Mouse (Mus musculus) limb, embryonic 12.5 days (tissue): ENCODE data around the gene Txndc11. TPM values are rescaled to one million over a fixed set of nuclear protein-coding genes. Genes with fewer than 3 reads are reported as not detected.

Source experiments
- ATAC-seq: fragments of 200-750 bp; cut with Nextera tagmentation; 2 replicates; pipeline ENCODE4 v1.8.0; 2017; ENCODE audit warnings: low read depth, moderate TSS enrichment; ENCODE audit not compliant: insufficient number of reproducible peaks, insufficient read depth, low FRiP score, low TSS enrichment
- H3K27ac ChIP-seq: fragments of 300-500 bp; sonication (generic); 2 replicates; pipeline ENCODE4 v1.5.1; 2016; ENCODE audit warnings: mild to moderate bottlenecking, moderate library complexity
- H3K27me3 ChIP-seq: fragments of 300-500 bp; sonication (generic); 2 replicates; pipeline ENCODE4 v1.6.1; 2016; ENCODE audit warnings: mild to moderate bottlenecking, moderate library complexity
- H3K36me3 ChIP-seq: fragments of 300-500 bp; sonication (generic); 2 replicates; pipeline ENCODE4 v1.6.1; 2016; ENCODE audit warnings: mild to moderate bottlenecking, moderate library complexity
- H3K4me1 ChIP-seq: fragments of 300-500 bp; sonication (generic); replicated peaks from 2 replicates; pipeline ENCODE4 v1.6.1; 2016
- H3K4me2 ChIP-seq: fragments of 300-500 bp; sonication (generic); 2 replicates; pipeline ENCODE4 v1.6.1; 2016; ENCODE audit warnings: mild to moderate bottlenecking, moderate library complexity
- H3K4me3 ChIP-seq: fragments of 300-500 bp; sonication (generic); replicated peaks from 2 replicates; pipeline ENCODE4 v1.5.1; 2016; ENCODE audit warnings: mild to moderate bottlenecking
- H3K9ac ChIP-seq: fragments of 300-500 bp; sonication (generic); replicated peaks from 2 replicates; pipeline ENCODE4 v1.6.1; 2016; ENCODE audit warnings: mild to moderate bottlenecking, moderate library complexity
- H3K9me3 ChIP-seq: fragments of 300-500 bp; sonication (generic); 2 replicates; pipeline ENCODE4 v1.6.1; 2016; ENCODE audit warnings: mild to moderate bottlenecking, moderate library complexity
- WGBS: fragments of 180-500 bp; shearing (Covaris S2); methylation state at CpG from one replicate; pipeline ENCODE4 v1.1.7; 2016; 5-methylcytosine and 5-hydroxymethylcytosine counted together
- polyA plus RNA-seq: library from polyadenylated mRNA; unstranded; fragments of >200 nt; fragmentation: Nextera tagmentation; extraction: Ambion mirVana; gene quantifications from 2 replicates; pipeline ENCODE4 v1.2.1, GENCODE M21; 2016

Gene Txndc11
- polyA plus RNA-seq, 1 experiment from 2014 or later = 39.5 TPM

GRCm38 (mm10) chr16:11064341-11064740 is 70.1 kb downstream of the Txndc11 start:
- Histone ChIP-seq H3K9me3 (no peaks in the 10 kb centered on the region), H3K36me3 (peaks cover 8% of the 10 kb centered on the region; the same call in 1 of the 2 replicates), H3K27ac (no peak overlapping the region), H3K9ac (no peak overlapping the region), H3K4me3 (no peak overlapping the region), H3K4me2 (no peak overlapping the region), H3K4me1 (peaks cover 47% of the 10 kb centered on the region), H3K27me3 (no peaks in the 10 kb centered on the region)
- WGBS = 90% methylated on average over 4 of the region's 4 CpGs
- no peak for ATAC-seq

- no peaks in the 10 kb centered on the region for H3K27me3 ChIP-seq
- peaks cover 34% of the 10 kb centered on the region for H3K4me1 ChIP-seq
- no peak overlapping the region for H3K4me3 ChIP-seq
- H3K36me3 ChIP-seq = peaks cover under 1% of the 10 kb centered on the region; the same call in 1 of the 2 replicates
- no peaks in the 10 kb centered on the region for H3K9me3 ChIP-seq
- peak overlapping the region; percentile 5 for H3K9ac ChIP-seq
- H3K4me2 ChIP-seq = peak overlapping the region; percentile 19; the same call in 1 of the 2 replicates
- H3K27ac ChIP-seq = peak overlapping the region; percentile 84
- WGBS = 32% methylated on average over 13 of the region's 13 CpGs
- no peak for ATAC-seq
Measured at GRCm38 (mm10) chr16:11062794-11063721, 71.4 kb downstream of the Txndc11 start.

DNA sequence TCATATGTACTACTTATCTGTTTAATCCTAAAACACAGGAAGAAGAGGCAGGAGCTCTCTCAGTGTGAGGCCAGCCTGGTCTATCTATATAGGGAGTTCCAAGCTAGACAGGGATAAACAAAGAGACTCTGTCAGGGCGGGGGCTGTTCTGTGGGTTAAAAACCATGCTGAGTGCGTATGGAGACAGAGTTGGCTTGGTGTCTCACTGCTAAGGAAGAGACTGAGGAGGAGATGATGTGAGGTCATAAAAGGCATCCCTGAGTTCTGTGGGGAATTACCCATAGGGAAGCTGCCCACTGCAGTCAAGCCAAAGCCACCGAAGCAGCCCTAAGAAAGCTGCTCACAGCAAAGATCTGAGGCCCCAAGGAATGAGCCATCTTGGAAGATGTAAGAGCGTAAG is 73.8 kb downstream of the Txndc11 start, which contains the start of gene Snn:
TSS of gene Snn (plus strand) at position 301 of the 400 bp plus-strand sequence.
- no peak within 1 kb of the TSS for H3K4me3 ChIP-seq
- peaks cover 23% of the 10 kb centered on the region for H3K4me1 ChIP-seq
- no peak for ATAC-seq
- no peak within 1 kb of the TSS for H3K9ac ChIP-seq
- no peak within 1 kb of the TSS for H3K27ac ChIP-seq
- no peaks in the 10 kb centered on the region for H3K36me3 ChIP-seq
- no peaks in the 10 kb centered on the region for H3K27me3 ChIP-seq
- no peak within 1 kb of the TSS for H3K4me2 ChIP-seq
- WGBS = 78% methylated on average over 4 of the region's 4 CpGs
- H3K9me3 ChIP-seq = no peaks in the 10 kb centered on the region

GRCm38 (mm10) chr16:11055916-11056315 is 78.5 kb downstream of the Txndc11 start:
- Histone ChIP-seq H3K27ac (no peak overlapping the region), H3K9ac (no peak overlapping the region), H3K27me3 (no peaks in the 10 kb centered on the region), H3K4me1 (no peaks in the 10 kb centered on the region), H3K4me2 (no peak overlapping the region), H3K36me3 (no peaks in the 10 kb centered on the region), H3K9me3 (no peaks in the 10 kb centered on the region), H3K4me3 (no peak overlapping the region)
- ATAC-seq = no peak
- WGBS = 45% methylated on average over 5 of the region's 5 CpGs

- Histone ChIP-seq H3K9ac (no peak overlapping the region), H3K27ac (no peak overlapping the region), H3K36me3 (no peaks in the 10 kb centered on the region), H3K9me3 (no peaks in the 10 kb centered on the region), H3K4me2 (no peak overlapping the region), H3K27me3 (no peaks in the 10 kb centered on the region), H3K4me3 (no peak overlapping the region), H3K4me1 (no peaks in the 10 kb centered on the region)
- 90% methylated on average over 6 of the region's 6 CpGs for WGBS
- ATAC-seq = no peak
Measured at GRCm38 (mm10) chr16:11054871-11055270, 79.6 kb downstream of the Txndc11 start.

DNA sequence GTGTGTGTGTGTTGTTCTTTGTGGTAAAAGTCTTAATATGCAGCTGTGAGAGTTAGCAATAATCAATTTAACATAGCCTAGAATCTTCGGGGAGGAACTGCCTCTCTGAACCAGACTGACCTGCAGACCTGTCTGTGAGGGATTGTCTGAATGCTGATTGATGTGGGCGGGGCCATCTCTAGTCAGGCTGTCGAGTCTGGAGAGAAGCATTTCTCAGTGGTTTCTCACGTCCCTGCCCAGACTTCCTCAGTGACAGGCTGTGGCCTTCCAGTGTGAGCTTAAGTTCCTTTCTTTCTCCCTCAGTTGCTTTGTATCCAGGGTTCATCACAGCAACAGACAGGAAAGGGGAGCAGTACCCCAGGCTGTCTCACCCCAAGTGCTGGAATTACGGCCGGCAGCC is 80.0 kb downstream of the Txndc11 start:
- Histone ChIP-seq H3K4me2 (no peak overlapping the region), H3K4me1 (no peaks in the 10 kb centered on the region), H3K27ac (no peak overlapping the region), H3K27me3 (no peaks in the 10 kb centered on the region), H3K9ac (no peak overlapping the region), H3K36me3 (no peaks in the 10 kb centered on the region), H3K9me3 (no peaks in the 10 kb centered on the region), H3K4me3 (no peak overlapping the region)
- ATAC-seq = no peak
- WGBS = 64% methylated on average over 6 of the region's 6 CpGs

- 92% methylated on average over 11 of the region's 11 CpGs for WGBS
- no peak for ATAC-seq
- Histone ChIP-seq H3K9me3 (no peaks in the 10 kb centered on the region), H3K36me3 (no peaks in the 10 kb centered on the region), H3K27me3 (no peaks in the 10 kb centered on the region), H3K27ac (no peak overlapping the region), H3K4me2 (no peak overlapping the region), H3K4me3 (no peak overlapping the region), H3K9ac (no peak overlapping the region), H3K4me1 (no peaks in the 10 kb centered on the region)
Measured at GRCm38 (mm10) chr16:11051134-11051533, 83.3 kb downstream of the Txndc11 start.

DNA sequence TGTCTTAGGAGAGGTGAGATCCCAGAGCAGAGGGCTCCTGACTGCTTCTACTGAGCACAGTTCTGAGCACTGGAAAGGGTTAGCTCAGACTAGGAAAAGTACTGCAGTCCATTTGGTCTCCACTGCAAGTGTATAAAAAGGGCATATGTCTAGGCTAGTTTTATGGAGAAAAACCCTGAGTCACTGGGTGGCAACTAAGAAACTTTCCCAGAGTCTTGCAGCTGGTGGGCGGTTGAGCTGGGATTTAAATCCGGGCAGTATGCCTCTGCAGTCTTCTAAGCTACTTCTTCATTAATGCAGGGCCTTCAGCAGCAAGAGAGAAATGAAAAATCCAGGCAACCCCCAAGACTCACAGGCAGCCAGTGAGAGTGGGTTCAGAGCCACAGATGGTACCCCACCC is 84.2 kb downstream of the Txndc11 start:
- no peaks in the 10 kb centered on the region for H3K9me3 ChIP-seq
- H3K36me3 ChIP-seq = no peaks in the 10 kb centered on the region
- WGBS = 86% methylated on average over 2 of the region's 2 CpGs
- no peak overlapping the region for H3K4me3 ChIP-seq
- H3K27me3 ChIP-seq = no peaks in the 10 kb centered on the region
- no peak overlapping the region for H3K27ac ChIP-seq
- ATAC-seq = no peak
- no peaks in the 10 kb centered on the region for H3K4me1 ChIP-seq
- no peak overlapping the region for H3K4me2 ChIP-seq
- H3K9ac ChIP-seq = no peak overlapping the region

DNA sequence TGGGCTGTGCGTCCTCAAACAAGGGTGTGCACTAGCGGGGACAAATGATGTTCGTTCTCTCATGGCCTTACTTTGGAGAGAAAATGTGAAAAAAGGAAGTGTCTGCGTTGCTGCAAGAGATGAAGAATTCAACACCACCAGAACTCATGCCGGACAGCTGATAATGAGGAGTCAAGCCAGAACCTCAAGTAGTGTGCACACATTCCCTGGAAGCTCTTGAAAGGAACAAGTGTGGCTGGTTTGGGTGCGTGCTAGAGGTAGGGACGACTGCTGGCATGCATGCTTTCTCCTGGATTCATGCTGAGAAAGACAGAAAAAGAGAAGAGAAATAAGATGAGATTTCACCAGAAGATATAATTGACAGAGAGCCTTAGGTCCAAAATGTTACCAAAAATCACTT is 87.3 kb downstream of the Txndc11 start:
- H3K27me3 ChIP-seq = no peaks in the 10 kb centered on the region
- no peaks in the 10 kb centered on the region for H3K4me1 ChIP-seq
- no peaks in the 10 kb centered on the region for H3K36me3 ChIP-seq
- no peak for ATAC-seq
- H3K9me3 ChIP-seq = no peaks in the 10 kb centered on the region
- no peak overlapping the region for H3K9ac ChIP-seq
- H3K4me3 ChIP-seq = no peak overlapping the region
- no peak overlapping the region for H3K27ac ChIP-seq
- WGBS = 83% methylated on average over 7 of the region's 7 CpGs
- H3K4me2 ChIP-seq = no peak overlapping the region

- Histone ChIP-seq H3K9me3 (no peaks in the 10 kb centered on the region), H3K4me3 (no peak overlapping the region), H3K36me3 (no peaks in the 10 kb centered on the region), H3K4me2 (no peak overlapping the region), H3K27me3 (no peaks in the 10 kb centered on the region), H3K4me1 (no peaks in the 10 kb centered on the region), H3K9ac (no peak overlapping the region), H3K27ac (no peak overlapping the region)
- WGBS = 92% methylated on average over 7 of the region's 7 CpGs
- no peak for ATAC-seq
Measured at GRCm38 (mm10) chr16:11046437-11046836, 88.0 kb downstream of the Txndc11 start.

DNA sequence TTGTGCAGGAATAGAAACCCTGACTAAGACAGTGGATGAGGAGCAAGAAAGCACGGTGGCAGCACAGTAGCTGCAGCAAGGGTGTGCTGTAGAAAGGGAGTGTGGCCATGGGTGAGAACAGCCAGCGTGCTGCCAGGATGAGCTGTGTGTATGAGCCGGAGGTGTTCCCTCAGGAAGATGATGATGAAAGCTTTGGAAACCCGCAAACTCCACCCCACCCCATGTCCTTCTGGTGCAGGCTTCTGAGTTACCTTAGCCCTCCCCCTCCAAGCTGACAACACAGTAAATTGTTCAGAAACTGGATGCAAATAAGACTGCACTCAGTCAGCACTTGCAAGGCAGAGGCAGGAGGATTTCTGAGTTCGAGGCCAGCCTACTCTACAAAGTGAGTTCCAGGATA is 91.2 kb downstream of the Txndc11 start:
- H3K9me3 ChIP-seq = no peaks in the 10 kb centered on the region
- WGBS = 79% methylated on average over 5 of the region's 5 CpGs
- no peaks in the 10 kb centered on the region for H3K27me3 ChIP-seq

More for the DNA sequence above, 91.2 kb downstream of the Txndc11 start:
- no peak overlapping the region for H3K4me3 ChIP-seq
- H3K4me1 ChIP-seq = no peaks in the 10 kb centered on the region
- H3K9ac ChIP-seq = no peak overlapping the region
- no peak overlapping the region for H3K4me2 ChIP-seq
- no peak for ATAC-seq
- no peaks in the 10 kb centered on the region for H3K36me3 ChIP-seq
- H3K27ac ChIP-seq = no peak overlapping the region
